Mouse (Mus musculus): ENCODE results near the gene Cfap100.

GRCm38 (mm10) chr6:90363301-90363700 lies 65.3 kb downstream of the Cfap100 start:
- TF ChIP-seq CTCF (IDR thresholded peaks at IDR 0.05; ENCODE audit: extremely low read depth, insufficient read length, insufficient replicate concordance, low read depth, low read length): no peak
- TF ChIP-seq POLR2A (IDR thresholded peaks at IDR 0.05; ENCODE audit: low read depth, low read length): no peak
